Mouse (Mus musculus) CH12.LX (cell line): Measurements from ENCODE around the gene Cuedc1. TPM values are rescaled to one million over a fixed set of nuclear protein-coding genes. Genes with fewer than 3 reads are reported as not detected.

Source experiments
- DNase-seq: peaks from one replicate; pipeline ENCODE4 v3.0.0-alpha.2; 2013; ENCODE audit errors: extremely low read depth
- H3K27ac ChIP-seq: 2 replicates; pipeline ENCODE4 v1.5.1; 2012; ENCODE audit warnings: low read depth, mild to moderate bottlenecking, control low read depth, moderate library complexity; ENCODE audit not compliant: insufficient read depth
- H3K27me3 ChIP-seq: replicated peaks from 2 replicates; pipeline ENCODE3; 2012; ENCODE audit warnings: inconsistent platforms
- H3K36me3 ChIP-seq, 2 experiments: replicated peaks in 1 of 2; 2 replicates each; pipeline versions ENCODE3 to v1.6.1; 2012; ENCODE audit warnings: inconsistent platforms in 1 of 2, low read length in 1 of 2, mild to moderate bottlenecking in 1 of 2, mixed read lengths in 1 of 2, moderate library complexity in 1 of 2; ENCODE audit not compliant: control insufficient read depth in 1 of 2, insufficient read depth in 1 of 2
- H3K4me1 ChIP-seq, 2 experiments: 2 replicates each; pipeline ENCODE4 v1.6.1; 2012; ENCODE audit warnings: inconsistent platforms in 1 of 2, moderate library complexity in 1 of 2; ENCODE audit not compliant: insufficient read depth in 2 of 2, control insufficient read depth in 1 of 2
- H3K4me2 ChIP-seq: 2 replicates; pipeline ENCODE4 v1.6.1; 2012; ENCODE audit warnings: low read depth, mild to moderate bottlenecking, control low read depth; ENCODE audit not compliant: poor library complexity, insufficient read depth, severe bottlenecking
- H3K4me3 ChIP-seq, 3 experiments: fragments of 150-350 bp in 1 of 3; sonication (generic) in 1 of 3; replicated peaks in 1 of 3; 2 replicates each; pipeline versions ENCODE3 to v1.5.1; 2011 to 2012; ENCODE audit warnings: low read depth in 2 of 3, low read length in 2 of 3, mild to moderate bottlenecking in 2 of 3, moderate library complexity in 2 of 3, control low read depth in 1 of 3, improper control_type of control experiment in 1 of 3, inconsistent platforms in 1 of 3, mixed read lengths in 1 of 3; ENCODE audit not compliant: poor library complexity in 1 of 3
- H3K79me2 ChIP-seq: replicated peaks from 2 replicates; pipeline ENCODE4 v1.6.1; 2012; ENCODE audit warnings: mild to moderate bottlenecking, moderate library complexity; ENCODE audit not compliant: control insufficient read depth, poor library complexity, insufficient read depth, severe bottlenecking; ENCODE audit errors: extremely low read depth
- H3K9ac ChIP-seq: 2 replicates; pipeline ENCODE4 v1.6.1; 2012; ENCODE audit warnings: low read depth, mild to moderate bottlenecking, control low read depth, moderate library complexity; ENCODE audit not compliant: insufficient read depth
- H3K9me3 ChIP-seq: replicated peaks from 2 replicates; pipeline ENCODE3; 2012; ENCODE audit warnings: low read length, inconsistent platforms, mixed read lengths
- BHLHE40 ChIP-seq: IDR thresholded peaks from 2 replicates; pipeline ENCODE4 v1.6.1; 2011; ENCODE audit warnings: mild to moderate bottlenecking, low read depth, low read length, improper control_type of control experiment
- CHD1 ChIP-seq: IDR thresholded peaks from 2 replicates; pipeline ENCODE4 v1.6.1; 2012; ENCODE audit warnings: low read depth, low read length, improper control_type of control experiment, inconsistent platforms
- EP300 ChIP-seq: IDR thresholded peaks from 2 replicates; pipeline ENCODE4 v1.6.1; 2011; ENCODE audit warnings: low read length, improper control_type of control experiment
- HCFC1 ChIP-seq: IDR thresholded peaks from 2 replicates; pipeline ENCODE4 v1.6.1; 2012; ENCODE audit warnings: low read depth, mild to moderate bottlenecking, inconsistent platforms, low read length, improper control_type of control experiment
- IRF4 ChIP-seq: IDR thresholded peaks from 2 replicates; pipeline ENCODE4 v1.6.1; 2014; ENCODE audit warnings: low read depth, mild to moderate bottlenecking, inconsistent platforms, low read length, improper control_type of control experiment
- KAT2A ChIP-seq: IDR thresholded peaks from 2 replicates; pipeline ENCODE4 v1.6.1; 2012; ENCODE audit warnings: low read length, improper control_type of control experiment, inconsistent platforms; ENCODE audit not compliant: insufficient replicate concordance
- MAX ChIP-seq: IDR thresholded peaks from 2 replicates; pipeline ENCODE4 v1.6.1; 2011; ENCODE audit warnings: low read length, improper control_type of control experiment
- MEF2A ChIP-seq: IDR thresholded peaks from 2 replicates; pipeline ENCODE4 v1.6.1; 2014; ENCODE audit warnings: low read depth, mild to moderate bottlenecking, inconsistent platforms, low read length, improper control_type of control experiment, borderline replicate concordance
- MXI1 ChIP-seq: IDR thresholded peaks from 2 replicates; pipeline ENCODE4 v1.6.1; 2011; ENCODE audit warnings: mild to moderate bottlenecking, low read depth, low read length, improper control_type of control experiment
- MYC ChIP-seq: IDR thresholded peaks from 2 replicates; pipeline ENCODE4 v1.6.1; 2011; ENCODE audit warnings: low read depth, mild to moderate bottlenecking, improper control_type of control experiment, low read length
- NELFE ChIP-seq: IDR thresholded peaks from 2 replicates; pipeline ENCODE4 v1.6.1; 2011; ENCODE audit warnings: low read depth, low read length, improper control_type of control experiment
- NRF1 ChIP-seq: IDR thresholded peaks from 2 replicates; pipeline ENCODE4 v1.6.1; 2014; ENCODE audit warnings: low read depth, mild to moderate bottlenecking, inconsistent platforms, low read length, improper control_type of control experiment, moderate library complexity
- PAX5 ChIP-seq: IDR thresholded peaks from 2 replicates; pipeline ENCODE4 v1.6.1; 2012; ENCODE audit warnings: low read length, inconsistent platforms, mixed read lengths
- POLR2A ChIP-seq: IDR thresholded peaks from 2 replicates; pipeline ENCODE4 v1.6.1; 2011; ENCODE audit warnings: low read depth, mild to moderate bottlenecking, improper control_type of control experiment, low read length
- RAD21 ChIP-seq: IDR thresholded peaks from 2 replicates; pipeline ENCODE4 v1.6.1; 2011; ENCODE audit warnings: low read depth, mild to moderate bottlenecking, low read length, improper control_type of control experiment, moderate library complexity
- RCOR1 ChIP-seq: conservative IDR thresholded peaks from 2 replicates; pipeline ENCODE4 v1.6.1; 2012; ENCODE audit warnings: low read depth, mild to moderate bottlenecking, inconsistent platforms, low read length, improper control_type of control experiment
- SMC3 ChIP-seq: IDR thresholded peaks from 2 replicates; pipeline ENCODE4 v1.6.1; 2011; ENCODE audit warnings: low read depth, low read length, improper control_type of control experiment
- TBP ChIP-seq: conservative IDR thresholded peaks from 2 replicates; pipeline ENCODE4 v1.6.1; 2011; ENCODE audit warnings: low read depth, low read length, improper control_type of control experiment
- TCF12 ChIP-seq: IDR thresholded peaks from 2 replicates; pipeline ENCODE4 v1.6.1; 2014; ENCODE audit warnings: low read depth, mild to moderate bottlenecking, inconsistent platforms, low read length, improper control_type of control experiment
- USF2 ChIP-seq: conservative IDR thresholded peaks from 2 replicates; pipeline ENCODE4 v1.6.1; 2011; ENCODE audit warnings: low read depth, low read length, improper control_type of control experiment
- ZNF384 ChIP-seq: IDR thresholded peaks from 2 replicates; pipeline ENCODE4 v1.6.1; 2012; ENCODE audit warnings: low read depth, low read length, improper control_type of control experiment, inconsistent platforms
- dilution Hi-C: fragments of 300-500 bp; cut with MboI; formaldehyde crosslinking; loops from 2 replicates; pipeline ENCODE4 v1.14.3; 2020; ENCODE audit warnings: low sequenced_read_pairs; ENCODE audit not compliant: extremely low pct_unique_long_range_greater_than_20kb, extremely low pct_ligation_motif_present
- in situ Hi-C: fragments of 300-500 bp; cut with MboI; formaldehyde crosslinking; loops from 3 replicates; pipeline ENCODE4 v1.14.3; 2019; ENCODE audit warnings: low sequenced_read_pairs, low pct_ligation_motif_present, low pct_unique_long_range_greater_than_20kb, mixed read lengths
- polyA plus RNA-seq: library from polyadenylated mRNA; unstranded; fragments of >175 nt; gene quantifications from 2 replicates; pipeline ENCODE4 v1.2.1, GENCODE M21; 2012; ENCODE audit warnings: low read depth; ENCODE audit not compliant: insufficient read length
- total RNA-seq, 2 experiments: library from RNA; depleted of rRNA; stranded (reverse); fragments of 300-350 nt in 1 of 2; fragments of >200 nt in 1 of 2; gene quantifications; 2 replicates each; pipeline ENCODE4 v1.2.3; 2012 to 2014

Cuedc1 gene
- total and polyA plus RNA-seq, 3 experiments: 0.20 to 0.51 (median 0.47) TPM

DNA sequence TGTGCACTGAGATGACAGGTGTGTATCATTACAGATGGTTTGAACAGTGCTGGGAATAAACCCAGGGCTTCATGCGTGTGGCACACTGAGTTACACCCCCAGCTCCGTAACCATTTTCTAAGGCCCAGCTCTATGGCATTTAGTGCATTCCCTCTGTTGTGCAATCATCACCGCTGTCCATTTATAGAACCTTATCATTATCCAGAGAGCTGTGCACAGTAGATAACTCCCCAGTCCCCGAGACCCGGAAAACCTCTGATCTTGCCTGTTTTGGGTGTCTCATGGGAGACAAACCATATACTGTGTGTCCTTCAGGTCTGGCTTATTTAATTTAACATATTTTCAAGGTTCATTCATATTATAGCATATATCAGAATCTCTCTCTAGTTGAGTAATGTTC lies 49.5 kb downstream of the Cuedc1 start:
- no peak for TF ChIP-seq ZNF384
- TF ChIP-seq MAX: no peak
- no peak for TF ChIP-seq TCF12
- no peak for TF ChIP-seq IRF4
- no peak for TF ChIP-seq MXI1
- TF ChIP-seq RAD21: no peak
- TF ChIP-seq MYC: no peak
- TF ChIP-seq SMC3: no peak
- no peak for TF ChIP-seq EP300
- TF ChIP-seq TBP: no peak
- TF ChIP-seq PAX5: no peak
- no peak for TF ChIP-seq USF2
- TF ChIP-seq NRF1: no peak
- no peak for TF ChIP-seq MEF2A
- no peak for TF ChIP-seq NELFE
- TF ChIP-seq POLR2A: no peak
- TF ChIP-seq HCFC1: no peak
- no peak for TF ChIP-seq RCOR1
- TF ChIP-seq CHD1: no peak
- no peak for TF ChIP-seq BHLHE40
- no peak overlapping the region for H3K9ac ChIP-seq
- dilution Hi-C loops (no loop called here), in situ Hi-C loops (no loop called here)
- no peaks in the 10 kb centered on the region for H3K79me2 ChIP-seq
- no peak overlapping the region for H3K4me3 ChIP-seq
- H3K27me3 ChIP-seq: no peaks in the 10 kb centered on the region
- H3K9me3 ChIP-seq: no peaks in the 10 kb centered on the region
- H3K27ac ChIP-seq: no peak overlapping the region
- H3K36me3 ChIP-seq: no peaks in the 10 kb centered on the region
- DNase-seq: no peak
- H3K4me2 ChIP-seq: no peak overlapping the region
- peaks cover 20 to 61% of the 10 kb centered on the region in 2 experiments for H3K4me1 ChIP-seq

GRCm38 (mm10) chr11:88148015-88148637 lies 50.3 kb downstream of the Cuedc1 start:
- no peak overlapping the region for H3K4me3 ChIP-seq
- H3K4me1 ChIP-seq: peaks cover 19 to 57% of the 10 kb centered on the region in 2 experiments
- H3K27ac ChIP-seq: no peak overlapping the region
- H3K9ac ChIP-seq: no peak overlapping the region
- dilution Hi-C loops: no loop called here
- TF ChIP-seq IRF4 (no peak), KAT2A (no peak), BHLHE40 (no peak)
- peaks cover 5% of the 10 kb centered on the region for H3K27me3 ChIP-seq
- no peaks in the 10 kb centered on the region for H3K79me2 ChIP-seq
- no peak overlapping the region for H3K4me2 ChIP-seq
- in situ Hi-C loops: no loop called here
- no peak for DNase-seq
- H3K9me3 ChIP-seq: no peaks in the 10 kb centered on the region
- no peaks in the 10 kb centered on the region for H3K36me3 ChIP-seq
